Mouse (Mus musculus) brain, embryonic 14.5 days (tissue): ENCODE measurements at regions not wholly inside any gene's neighbourhood (a gene's known extent, or its start where the extent isn't known, plus 50 kb on each side); places are given as distances from the start of the nearest gene placed in this dataset.

Experiments used
- DNase-seq: peaks from one replicate; pipeline ENCODE4 v3.0.0-alpha.2; 2011; ENCODE audit warnings: low read depth
- CTCF ChIP-seq: fragments of 200-500 bp; IDR thresholded peaks from 2 replicates; pipeline ENCODE4 v1.5.1; 2012; ENCODE audit warnings: inconsistent platforms, mild to moderate bottlenecking, moderate library complexity, borderline replicate concordance; ENCODE audit not compliant: insufficient read depth, insufficient read length; ENCODE audit errors: extremely low read depth
- POLR2A ChIP-seq: fragments of 200-500 bp; IDR thresholded peaks from 2 replicates; pipeline ENCODE4 v1.6.1; 2012; ENCODE audit warnings: mild to moderate bottlenecking, inconsistent platforms, borderline replicate concordance; ENCODE audit not compliant: poor library complexity, insufficient read depth, insufficient read length, severe bottlenecking; ENCODE audit errors: extremely low read depth

- TF ChIP-seq CTCF: no peak
- TF ChIP-seq POLR2A: no peak
- no peak for DNase-seq
These were observed 60.7 kb downstream of the Ifng start for GRCm38 (mm10) chr10:118501571-118501970.

- TF ChIP-seq POLR2A (no peak), CTCF (no peak)
- peak; percentile 70 for DNase-seq
These were observed 64.0 kb downstream of the Ifng start for GRCm38 (mm10) chr10:118504811-118505210.

- DNase-seq: peak; percentile 17
- no peak for TF ChIP-seq CTCF
- TF ChIP-seq POLR2A: no peak
These were observed 65.3 kb downstream of the Ifng start for GRCm38 (mm10) chr10:118506154-118506553.

- no peak for TF ChIP-seq POLR2A
- TF ChIP-seq CTCF: peak; percentile 67; the same call in 1 of the 2 replicates
- peak; percentile 59 for DNase-seq
These were observed 66.8 kb downstream of the Ifng start for GRCm38 (mm10) chr10:118507630-118508029.

GRCm38 (mm10) chr10:118516839-118517238 is 76.0 kb downstream of the Ifng start:
- DNase-seq: no peak
- TF ChIP-seq POLR2A (no peak), CTCF (no peak)

GRCm38 (mm10) chr10:118517995-118518394 is 77.1 kb downstream of the Ifng start:
- TF ChIP-seq POLR2A (no peak), CTCF (no peak)

GRCm38 (mm10) chr10:118545966-118546365 is 105.1 kb downstream of the Ifng start:
- TF ChIP-seq POLR2A: no peak
- TF ChIP-seq CTCF: peak; percentile 22; the same call in 1 of the 2 replicates
- peak; percentile 76 for DNase-seq

More at GRCm38 (mm10) chr10:118517995-118518394, 77.1 kb downstream of the Ifng start:
- no peak for DNase-seq

- no peak for DNase-seq
- no peak for TF ChIP-seq CTCF
- TF ChIP-seq POLR2A: no peak
These were observed 109.4 kb downstream of the Ifng start for GRCm38 (mm10) chr10:118550201-118550600.

GRCm38 (mm10) chr10:118558848-118559247 is 118.0 kb downstream of the Ifng start:
- TF ChIP-seq POLR2A: no peak
- no peak for TF ChIP-seq CTCF
- DNase-seq: no peak

GRCm38 (mm10) chr10:118564041-118564440 is 123.2 kb downstream of the Ifng start:
- TF ChIP-seq CTCF: no peak
- TF ChIP-seq POLR2A: no peak
- DNase-seq: peak; percentile 34

- no peak for TF ChIP-seq CTCF
- no peak for TF ChIP-seq POLR2A
- peak; percentile 42 for DNase-seq
These were observed 123.9 kb downstream of the Ifng start for GRCm38 (mm10) chr10:118564528-118565268.

GRCm38 (mm10) chr10:118568617-118569016 is 127.8 kb downstream of the Ifng start:
- DNase-seq: no peak
- TF ChIP-seq CTCF (no peak), POLR2A (no peak)
